Mouse (Mus musculus) embryonic stem cell, embryonic (primary cell): ENCODE results near the gene Sh2d6.

Experiments used
- CTCF ChIA-PET, 4 experiments: fragments of 300-600 bp in 2 of 4; fragments of 350-600 bp in 2 of 4; sonication (Branson Sonifier 250); formaldehyde crosslinking; loops; one replicate each; lab custom pipeline; 2022; ENCODE audit warnings: inconsistent platforms in 2 of 4; lab: Charles Lee
- POLR2A ChIA-PET, 4 experiments: fragments of 300-600 bp in 2 of 4; fragments of 350-600 bp in 2 of 4; sonication (Branson Sonifier 250); formaldehyde crosslinking; loops; one replicate each; lab custom pipeline; 2022; ENCODE audit warnings: antibody characterized with exemption in 4 of 4, inconsistent platforms in 1 of 4; lab: Charles Lee

The Sh2d6 gene

DNA sequence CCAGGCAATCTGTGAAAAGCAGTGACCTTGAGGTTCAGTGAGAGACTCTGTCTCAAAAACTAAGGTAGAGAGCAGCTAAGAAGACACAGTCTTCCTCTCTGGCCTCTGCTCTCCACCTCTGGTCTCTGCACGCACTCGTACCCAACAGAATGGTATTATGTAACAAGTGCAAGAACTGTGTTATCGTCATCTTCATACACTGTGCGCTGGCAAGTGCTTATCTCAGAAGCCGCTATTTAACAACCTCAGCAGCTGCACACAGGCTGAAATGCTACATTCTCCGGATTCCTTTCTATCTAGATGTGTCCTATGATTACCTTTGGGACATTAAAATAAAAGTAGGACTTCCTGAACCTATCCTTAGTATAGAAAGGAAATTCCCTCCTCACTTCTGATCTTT, 28.6 kb downstream of the Sh2d6 start:
- ChIA-PET POLR2A (interaction anchor here in 3 of 4 experiments (0.8 to 3.0 kb wide), 15 partner anchors 12 to 78 kb away, joined by 3 to 18 read pairs (median 4); partner anchors contain the start of genes Mat2a (in 3 of the 3) and Ggcx (in 1 of the 3)), CTCF (interaction anchor here in 1 of 4 experiments (0.7 kb wide), 1 partner anchor 80 kb away, joined by 3 read pairs; no protein-coding TSS in a partner anchor)

DNA sequence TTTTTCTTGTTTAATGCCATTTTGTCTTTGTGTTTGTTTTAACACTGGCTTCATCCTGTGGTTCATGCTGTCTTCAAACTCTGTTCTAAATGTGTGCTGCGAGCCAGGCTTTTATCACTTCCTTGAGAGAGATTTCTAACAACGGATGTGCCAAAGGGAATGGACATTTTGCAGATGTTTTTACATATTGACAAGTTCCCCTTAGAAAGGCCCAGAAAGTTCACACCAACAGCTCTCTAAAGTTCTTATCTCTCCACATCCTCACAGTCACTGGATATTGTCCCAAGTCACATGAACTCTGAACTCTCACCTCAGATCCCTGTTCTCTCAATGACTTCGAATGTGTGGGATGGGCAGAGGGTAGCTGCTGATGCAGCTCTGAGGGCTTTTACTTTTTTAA, 30.4 kb downstream of the Sh2d6 start:
- POLR2A ChIA-PET = interaction anchor here in 3 of 4 experiments (1.1 to 3.0 kb wide), 7 partner anchors 9 to 59 kb away, joined by 3 to 18 read pairs (median 6); partner anchors contain the start of gene Mat2a (in 3 of the 3)
- CTCF ChIA-PET = interaction anchor here in 2 of 4 experiments (0.6 kb wide), 2 partner anchors 19 to 29 kb away, joined by 3 to 6 read pairs; no protein-coding TSS in a partner anchor

DNA sequence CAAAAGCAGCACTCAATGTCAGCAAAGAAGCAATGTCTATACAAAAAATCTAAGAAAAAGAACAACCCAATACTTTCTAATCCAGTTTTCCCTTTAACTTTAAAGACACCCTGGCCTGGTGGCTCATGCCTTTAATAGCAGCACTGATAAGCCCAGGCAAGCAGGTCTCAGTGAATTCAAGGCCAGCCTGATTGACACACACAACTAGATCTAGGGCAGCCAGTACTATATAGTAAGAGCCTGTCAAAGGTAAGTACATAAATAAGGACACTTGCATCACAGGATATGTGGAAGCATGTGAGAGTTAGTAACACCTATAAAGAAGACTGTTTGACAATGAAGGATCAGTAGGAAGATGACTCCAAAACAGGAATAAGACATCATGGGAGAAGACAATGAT, 32.0 kb downstream of the Sh2d6 start:
- ChIA-PET CTCF (interaction anchor here in 1 of 4 experiments (0.8 kb wide), 1 partner anchor 40 kb away, joined by 3 read pairs; no protein-coding TSS in a partner anchor), POLR2A (interaction anchor here in 3 of 4 experiments (1.2 to 4.4 kb wide), 4 partner anchors 23 to 50 kb away, joined by 3 to 36 read pairs (median 6); partner anchors contain the start of gene Mat2a (in 2 of the 3))

DNA sequence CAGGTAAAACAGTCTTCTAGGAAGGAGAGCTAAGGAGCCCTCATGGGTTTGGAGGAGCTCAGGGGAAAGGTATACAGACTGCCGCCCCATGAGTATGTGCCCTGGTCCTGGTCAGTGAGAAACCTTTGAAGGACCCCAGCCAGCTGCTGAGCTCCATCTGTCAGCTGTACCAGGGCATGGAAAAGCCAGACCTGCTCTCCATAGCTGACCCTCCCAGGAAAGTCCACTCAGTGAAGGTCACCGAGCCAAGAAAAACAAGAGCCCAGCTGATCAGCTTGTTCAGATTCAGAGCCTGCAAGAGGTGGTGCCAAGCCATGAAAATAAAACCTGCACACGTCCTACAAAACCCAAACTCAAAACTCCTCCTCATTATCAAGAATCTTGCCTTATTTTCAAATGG, 32.7 kb downstream of the Sh2d6 start:
- ChIA-PET POLR2A (interaction anchor here in 3 of 4 experiments (0.6 to 4.4 kb wide), 8 partner anchors 19 to 254 kb away, joined by 3 to 36 read pairs (median 4); partner anchors contain the start of genes Mat2a (in 2 of the 3) and Atoh8 (in 1 of the 3)), CTCF (interaction anchor here in 1 of 4 experiments (0.8 to 1.5 kb wide), 2 partner anchors 40 to 46 kb away, joined by 3 read pairs; no protein-coding TSS in a partner anchor)

DNA sequence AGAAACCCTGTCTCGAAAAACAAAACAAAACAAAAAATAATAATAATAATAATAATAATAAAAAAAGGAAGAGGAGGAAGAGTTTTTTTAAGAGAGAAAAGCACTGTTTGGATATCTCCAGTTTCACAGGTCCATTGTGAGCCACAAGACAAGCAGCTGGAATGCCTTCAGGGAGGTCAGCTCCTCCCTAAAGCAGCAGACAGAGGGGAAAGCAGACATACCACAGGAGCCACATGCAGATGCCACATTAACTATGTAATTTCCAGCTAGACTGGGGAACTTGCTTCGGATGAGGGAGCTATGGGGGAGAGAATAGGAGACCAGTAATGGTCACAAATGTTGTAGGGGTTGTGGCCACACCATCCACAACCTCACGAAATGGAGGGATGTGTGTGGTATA, 34.2 kb downstream of the Sh2d6 start:
- ChIA-PET CTCF (interaction anchor here in 2 of 4 experiments (0.6 to 1.5 kb wide), 2 partner anchors 48 to 125 kb away, joined by 3 to 11 read pairs; no protein-coding TSS in a partner anchor), POLR2A (interaction anchor here in 2 of 4 experiments (0.5 to 4.4 kb wide), 12 partner anchors 9 to 270 kb away, joined by 3 to 36 read pairs (median 5); partner anchors contain the start of gene Mat2a (in 2 of the 2))

DNA sequence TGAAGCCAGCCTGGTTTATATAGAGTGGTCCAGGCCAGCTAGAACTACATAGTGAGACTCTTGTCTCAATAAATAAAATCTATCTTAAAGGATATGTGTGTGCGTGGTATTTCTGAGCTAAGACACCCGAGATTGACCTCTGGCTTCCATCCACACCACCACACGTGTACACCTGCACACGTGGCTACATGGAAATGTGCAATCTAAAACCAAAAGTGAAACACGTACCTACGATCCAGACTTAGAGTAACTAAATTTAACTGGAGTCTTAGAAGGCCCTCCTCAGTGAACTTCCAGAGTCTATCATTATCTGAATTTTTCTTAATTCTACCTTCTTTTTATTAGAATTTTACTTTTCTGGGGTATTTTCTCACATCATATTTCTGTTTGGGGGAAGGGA, 35.2 kb downstream of the Sh2d6 start:
- CTCF ChIA-PET = no interaction called here

DNA sequence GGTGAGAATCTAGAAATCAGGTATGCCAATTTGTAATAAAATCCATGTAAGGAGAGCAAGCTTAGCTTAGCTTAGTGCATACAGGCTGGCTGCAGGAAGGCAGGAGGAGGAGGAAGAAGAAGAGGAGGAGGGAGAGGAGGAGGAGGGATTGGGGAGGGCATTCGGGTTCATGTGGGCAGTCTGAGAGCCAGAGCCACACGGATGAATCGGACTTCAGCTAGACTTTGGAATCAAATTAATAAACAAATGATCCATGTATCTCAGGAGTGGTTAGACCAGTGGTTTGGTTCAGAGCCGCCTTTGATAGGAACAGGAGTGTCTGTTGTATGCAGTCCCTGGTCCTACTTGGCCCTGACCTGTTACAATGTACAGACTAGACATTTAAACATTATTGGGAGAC, 36.6 kb downstream of the Sh2d6 start:
- POLR2A ChIA-PET = interaction anchor here in 3 of 4 experiments (0.6 to 4.4 kb wide), 13 partner anchors 11 to 71 kb away, joined by 3 to 36 read pairs (median 4); partner anchors contain the start of genes Ggcx (in 2 of the 3) and Mat2a (in 2 of the 3)
- CTCF ChIA-PET = no interaction called here

More for the DNA sequence above, 35.2 kb downstream of the Sh2d6 start:
- POLR2A ChIA-PET = interaction anchor here in 3 of 4 experiments (0.5 to 4.4 kb wide), 16 partner anchors 10 to 284 kb away, joined by 3 to 36 read pairs (median 4); partner anchors contain the start of genes Mat2a (in 3 of the 3) and Ggcx (in 2 of the 3)

DNA sequence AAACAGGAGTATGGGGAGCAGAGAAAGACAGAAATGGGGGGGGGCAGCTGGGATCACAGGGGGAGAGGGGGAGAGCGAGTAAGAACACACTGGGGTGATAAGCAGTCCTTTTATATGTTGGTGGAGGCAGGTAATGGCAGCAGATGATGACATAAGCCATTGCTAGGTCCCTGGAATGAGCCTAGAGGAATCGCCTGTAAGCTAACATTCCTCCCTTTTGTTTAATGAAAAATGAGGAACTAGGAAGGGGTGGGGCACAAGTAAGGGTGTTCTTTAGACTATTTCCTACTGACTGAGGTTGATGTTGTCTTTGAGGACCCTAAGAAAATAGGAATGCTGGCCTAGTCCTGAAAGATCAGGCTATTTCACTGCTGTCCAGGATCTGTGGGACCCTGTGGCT, 39.4 kb downstream of the Sh2d6 start:
- ChIA-PET CTCF (interaction anchor here in 2 of 4 experiments (0.7 to 0.8 kb wide), 2 partner anchors 52 to 53 kb away, joined by 3 read pairs; no protein-coding TSS in a partner anchor), POLR2A (interaction anchor here (0.7 to 3.8 kb wide), 9 partner anchors 9 to 101 kb away, joined by 3 to 34 read pairs (median 4); partner anchors contain the start of gene Mat2a (in 2 of the 4))

DNA sequence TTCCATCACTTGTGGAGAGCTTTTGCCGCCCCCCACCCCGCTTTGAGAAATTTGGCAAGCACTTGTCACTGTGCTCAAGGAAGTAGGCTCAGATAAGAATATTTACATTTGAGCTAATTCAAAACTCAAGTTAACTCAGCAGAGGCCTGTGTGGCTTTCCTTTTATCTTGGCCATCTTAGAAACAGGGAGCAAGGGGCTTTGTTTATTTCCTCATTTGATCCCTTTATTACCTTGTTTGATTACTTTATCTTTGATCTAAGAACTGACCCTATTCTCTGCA, 41.1 kb downstream of the Sh2d6 start:
- POLR2A ChIA-PET = interaction anchor here (0.8 to 3.8 kb wide), 16 partner anchors 11 to 69 kb away, joined by 3 to 34 read pairs (median 4); partner anchors contain the start of gene Mat2a (in 2 of the 4)
- CTCF ChIA-PET = no interaction called here

DNA sequence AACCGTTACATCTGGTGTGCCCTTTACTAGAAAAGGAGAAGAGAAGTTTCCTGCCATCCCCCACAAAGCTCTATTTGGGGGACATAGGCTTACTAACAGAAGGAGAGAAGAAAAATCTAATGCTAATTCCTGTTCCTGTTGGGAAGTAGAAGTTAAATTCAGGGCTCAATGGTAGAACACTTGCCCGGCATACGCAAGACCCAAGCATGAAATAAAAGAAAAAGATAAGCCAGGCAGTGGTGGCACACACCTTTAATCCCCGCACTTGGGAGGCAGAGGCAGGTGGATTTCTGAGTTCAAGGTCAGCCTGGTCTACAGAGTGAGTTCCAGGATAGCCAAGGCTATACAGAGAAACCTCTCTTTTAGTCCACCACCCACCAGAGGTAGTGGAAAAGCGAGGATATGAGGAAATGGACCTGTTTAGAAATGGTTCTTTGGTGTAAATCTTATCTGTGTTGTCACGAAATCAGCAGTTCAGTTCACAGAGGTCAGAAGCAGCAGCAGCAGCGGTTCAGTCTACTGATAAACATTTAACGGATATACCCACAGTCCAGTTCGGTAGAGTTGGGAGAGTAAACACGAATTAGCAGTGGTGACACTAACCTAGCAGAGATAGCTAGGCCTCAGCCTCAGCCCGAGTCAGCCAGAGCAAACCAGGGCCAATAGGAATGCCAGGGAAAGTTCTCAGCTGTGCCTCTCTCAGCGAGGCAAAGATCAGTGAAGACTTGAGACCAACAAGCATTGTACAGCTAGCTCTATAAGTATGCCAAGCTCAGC, 41.7 kb downstream of the Sh2d6 start:
- POLR2A ChIA-PET = interaction anchor here in 3 of 4 experiments (0.8 to 3.8 kb wide), 17 partner anchors 12 to 70 kb away, joined by 3 to 34 read pairs (median 4); partner anchors contain the start of gene Mat2a (in 2 of the 3)
- CTCF ChIA-PET = interaction anchor here in 1 of 4 experiments (0.6 kb wide), 1 partner anchor 20 kb away, joined by 3 read pairs; no protein-coding TSS in a partner anchor

DNA sequence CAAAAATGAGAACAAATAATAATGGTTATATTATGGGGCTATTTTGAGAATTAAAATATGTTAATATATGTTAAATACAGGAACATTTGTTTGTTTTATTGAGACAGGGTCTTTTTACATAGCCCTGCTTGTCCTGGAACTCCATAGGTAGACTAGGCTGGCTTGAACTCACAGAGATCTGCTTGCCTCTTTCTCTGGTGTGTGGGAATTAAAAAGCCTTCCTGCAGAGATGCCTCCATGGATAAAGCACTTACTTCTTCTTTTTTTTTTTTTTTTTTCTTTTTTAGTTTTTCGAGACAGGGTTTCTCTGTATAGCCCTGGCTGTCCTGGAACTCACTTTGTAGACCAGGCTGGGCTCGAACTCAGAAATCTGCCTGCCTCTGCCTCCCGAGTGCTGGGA, 42.8 kb downstream of the Sh2d6 start:
- POLR2A ChIA-PET = interaction anchor here in 2 of 4 experiments (1.0 to 3.8 kb wide), 4 partner anchors 16 to 46 kb away, joined by 3 to 34 read pairs (median 4); partner anchors contain the start of gene Mat2a (in 1 of the 2)
- CTCF ChIA-PET = interaction anchor here in 1 of 4 experiments (0.7 kb wide), 1 partner anchor 76 kb away, joined by 3 read pairs; no protein-coding TSS in a partner anchor

DNA sequence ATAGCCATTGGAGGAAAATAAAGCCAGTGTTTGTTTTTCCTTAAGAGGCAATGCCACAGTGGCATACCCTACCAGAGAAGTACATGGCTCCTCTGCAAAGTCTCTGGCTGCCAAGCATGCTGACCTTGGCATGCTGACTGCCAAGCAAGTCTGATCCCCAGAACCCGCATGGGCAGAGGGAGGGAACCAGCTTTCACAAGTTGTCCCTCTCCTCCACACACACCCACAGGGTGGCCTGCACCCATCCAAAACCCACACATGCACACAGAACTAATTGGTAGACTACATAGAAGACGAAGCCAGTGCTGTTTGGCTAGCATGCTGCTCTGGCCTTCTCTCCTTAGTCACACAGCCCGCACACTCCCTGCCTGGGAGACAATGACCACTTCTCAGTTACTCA, 43.9 kb downstream of the Sh2d6 start:
- POLR2A ChIA-PET = interaction anchor here in 1 of 4 experiments (1.2 to 3.0 kb wide), 2 partner anchors 38 to 45 kb away, joined by 3 to 12 read pairs; partner anchors contain the start of gene Mat2a
- CTCF ChIA-PET = interaction anchor here in 1 of 4 experiments (0.7 kb wide), 1 partner anchor 57 kb away, joined by 3 read pairs; no protein-coding TSS in a partner anchor

DNA sequence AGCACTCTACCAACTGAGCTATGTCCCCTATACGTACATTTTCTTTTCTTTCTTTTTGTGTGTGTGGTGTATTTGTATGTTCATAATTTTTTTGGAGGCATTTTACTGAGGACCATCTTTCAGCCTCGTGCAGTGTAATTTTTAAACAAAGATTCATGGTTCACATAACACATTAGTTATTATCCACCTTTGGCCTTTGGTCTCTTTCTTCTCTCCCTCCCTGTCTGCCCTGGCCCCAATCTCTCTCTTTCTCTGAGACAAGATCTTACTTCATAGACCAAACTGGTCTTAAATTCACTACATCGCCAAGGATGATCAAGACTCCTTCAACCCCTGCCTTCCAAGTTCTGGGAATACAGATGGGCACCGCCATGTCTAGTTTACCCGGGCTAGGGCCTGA, 44.7 kb downstream of the Sh2d6 start:
- CTCF ChIA-PET = no interaction called here
- POLR2A ChIA-PET = interaction anchor here in 1 of 4 experiments (3.0 kb wide), 1 partner anchor 38 kb away, joined by 12 read pairs; the partner anchor contains the start of gene Mat2a

DNA sequence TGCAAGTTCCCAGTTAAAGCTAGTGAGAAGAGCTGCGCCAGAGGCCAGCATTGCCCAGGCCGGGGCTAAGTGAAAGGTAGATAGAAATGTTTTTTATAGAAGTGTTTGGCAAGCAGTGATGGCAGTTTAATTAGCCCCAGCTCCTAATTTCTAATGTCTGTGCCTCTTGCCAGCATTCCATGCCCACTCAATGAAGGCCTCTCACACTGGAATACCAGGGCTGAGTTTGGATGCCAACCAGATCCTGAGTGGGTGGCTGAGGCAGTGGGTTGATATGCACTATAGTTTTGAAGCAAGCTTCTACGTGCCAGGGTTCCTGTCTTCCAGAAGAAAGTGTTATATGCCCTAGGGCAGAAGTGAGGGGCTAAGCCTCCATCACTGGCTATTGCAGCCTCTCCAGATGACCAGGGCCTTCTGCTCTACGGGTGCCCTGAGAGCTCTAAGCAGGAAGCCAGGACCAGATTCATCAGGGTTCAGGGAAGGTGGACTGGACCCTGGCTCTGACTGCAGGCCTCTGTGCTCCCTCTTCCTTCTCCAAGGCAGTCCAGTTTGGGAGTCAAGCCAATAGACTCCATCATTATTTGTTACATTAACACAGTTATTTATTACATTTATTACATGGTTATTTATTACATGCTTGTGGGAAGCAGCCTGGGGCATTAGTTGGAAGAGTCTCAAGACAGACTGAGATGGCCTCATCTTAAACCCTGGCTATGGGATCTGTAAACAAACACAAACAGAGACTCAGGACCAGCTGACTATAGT, 46.1 kb downstream of the Sh2d6 start:
- ChIA-PET CTCF (interaction anchor here in 1 of 4 experiments (1.0 kb wide), 1 partner anchor 54 kb away, joined by 3 read pairs; no protein-coding TSS in a partner anchor), POLR2A (interaction anchor here in 2 of 4 experiments (0.6 to 3.7 kb wide), 4 partner anchors 18 to 37 kb away, joined by 3 to 23 read pairs (median 8); partner anchors contain the start of gene Mat2a (in 2 of the 2))

DNA sequence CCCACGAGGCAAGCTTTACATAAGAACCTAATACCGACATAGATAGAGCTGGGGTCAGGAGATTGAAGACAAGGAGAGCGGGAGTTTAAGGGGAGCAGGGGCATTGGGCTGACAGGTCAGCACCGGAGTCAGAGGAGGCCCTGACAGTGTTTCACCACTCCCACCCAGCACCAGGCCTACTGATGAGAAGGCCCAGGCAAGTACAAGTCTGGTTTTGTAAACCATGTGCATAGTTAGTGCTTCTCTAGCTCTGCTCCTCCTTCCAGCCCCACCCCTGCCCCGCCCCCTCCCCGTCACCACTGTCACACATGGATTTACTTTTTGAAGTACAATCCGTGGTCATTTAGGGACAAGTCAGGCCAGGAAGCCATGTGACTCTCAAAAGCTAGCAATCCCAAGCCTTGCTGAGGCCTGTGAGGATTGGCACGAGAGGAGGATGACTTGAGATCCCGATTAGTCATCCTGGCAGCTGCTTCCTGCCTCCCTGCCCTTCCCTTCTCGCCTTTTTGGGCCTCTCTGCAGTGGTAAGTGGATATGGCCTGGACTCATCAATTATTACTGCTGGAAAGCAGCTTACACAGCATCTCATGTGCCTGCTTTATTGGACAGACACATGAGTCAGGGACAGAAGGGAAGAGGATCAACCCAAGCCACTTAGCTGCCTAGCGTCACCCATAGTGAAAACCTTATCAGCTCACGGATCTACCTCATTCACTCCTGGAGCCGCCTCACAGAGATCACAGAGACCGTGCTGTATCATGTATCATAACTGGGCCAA, 48.1 kb downstream of the Sh2d6 start:
- POLR2A ChIA-PET = interaction anchor here (0.6 to 3.7 kb wide), 23 partner anchors 9 to 172 kb away, joined by 3 to 23 read pairs (median 4); partner anchors contain the start of gene Mat2a (in 3 of the 4)
- CTCF ChIA-PET = interaction anchor here in 3 of 4 experiments (0.6 to 1.5 kb wide), 6 partner anchors 61 to 351 kb away, joined by 3 to 5 read pairs (median 3); no protein-coding TSS in a partner anchor

DNA sequence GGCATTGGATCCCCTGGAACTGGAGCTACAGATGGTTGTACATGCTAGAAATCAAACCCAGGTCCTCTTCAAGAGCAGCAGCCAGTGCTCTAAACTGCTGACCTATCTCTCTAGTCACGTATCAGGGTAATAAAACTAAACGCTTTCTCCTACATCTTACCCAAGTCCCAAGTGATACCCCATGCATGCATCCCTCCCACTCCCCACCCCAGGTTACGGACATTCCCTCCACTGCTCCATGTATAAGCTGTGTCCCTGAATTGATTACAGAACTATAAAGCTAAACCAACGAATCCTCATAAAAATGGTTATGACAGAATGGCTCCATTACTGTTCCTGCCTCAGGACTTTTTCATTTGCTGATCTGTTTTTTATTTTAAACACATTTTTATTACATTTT, 55.3 kb downstream of the Sh2d6 start:
- POLR2A ChIA-PET = interaction anchor here in 3 of 4 experiments (1.3 to 6.8 kb wide), 6 partner anchors 12 to 52 kb away, joined by 3 to 62 read pairs (median 8); partner anchors contain the start of genes Mat2a (in 2 of the 3) and Ggcx (in 1 of the 3)
- CTCF ChIA-PET = interaction anchor here in 2 of 4 experiments (0.7 to 1.5 kb wide), 2 partner anchors 52 to 131 kb away, joined by 4 to 11 read pairs; partner anchors contain the start of gene Ggcx (in 1 of the 2)
